Mouse (Mus musculus): ENCODE data around the gene Atxn1l. TPM values are rescaled to one million over a fixed set of nuclear protein-coding genes. Genes with fewer than 3 reads are reported as not detected.

The Atxn1l gene
- polyA plus RNA-seq (2015; fragmentation: Nextera tagmentation; extraction: Ambion mirVana) = 2.8 and 3.3 TPM in 2 replicates

GRCm38 (mm10) chr8:109737237-109738048 is at the start of gene Atxn1l:
Gene Atxn1l (minus strand): TSS chr8:109737739.

DNA sequence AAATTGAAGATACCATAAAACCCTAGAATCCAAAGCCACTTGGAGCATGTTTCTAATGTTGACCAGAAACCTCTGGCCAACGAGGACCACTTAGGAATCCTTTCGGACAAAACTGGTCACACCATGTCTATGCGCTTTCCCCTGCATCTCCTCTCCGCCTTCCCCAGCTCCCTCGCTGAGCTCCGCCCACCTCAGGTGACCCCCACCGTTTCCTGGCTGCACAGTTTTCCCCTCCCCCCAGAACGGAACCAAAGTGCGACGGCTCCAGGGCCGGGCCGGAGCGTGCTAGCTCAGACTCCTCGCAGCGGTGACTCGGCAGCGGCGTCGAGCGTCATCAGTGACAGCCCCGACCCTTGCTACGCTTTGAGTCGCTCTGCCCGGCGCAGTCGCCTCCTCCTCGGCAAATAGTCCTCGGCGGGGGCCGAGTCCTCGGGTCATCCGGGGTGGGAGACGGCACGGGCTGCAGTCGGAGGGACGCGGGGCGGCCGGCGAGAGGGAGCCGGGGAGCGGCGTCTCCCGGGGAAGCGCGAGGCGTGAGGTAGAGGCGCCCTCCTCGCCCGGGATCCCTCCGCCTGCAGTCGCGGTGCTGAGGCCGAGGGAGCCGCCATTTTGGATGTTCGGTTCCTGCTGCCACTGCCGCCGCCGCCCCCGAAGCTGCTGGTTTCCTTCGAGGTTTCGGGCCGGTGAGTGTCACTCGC is 40.9 kb upstream of the Atxn1l start, which contains the start of gene Ap1g1:
TSS of gene Ap1g1 (plus strand) at position 275 of the 698 bp plus-strand sequence.

GRCm38 (mm10) chr8:109705320-109706075 is 32.0 kb downstream of the Atxn1l start, which contains the start of gene Zfp821:
Gene Zfp821 (plus strand): TSS chr8:109705546.

DNA sequence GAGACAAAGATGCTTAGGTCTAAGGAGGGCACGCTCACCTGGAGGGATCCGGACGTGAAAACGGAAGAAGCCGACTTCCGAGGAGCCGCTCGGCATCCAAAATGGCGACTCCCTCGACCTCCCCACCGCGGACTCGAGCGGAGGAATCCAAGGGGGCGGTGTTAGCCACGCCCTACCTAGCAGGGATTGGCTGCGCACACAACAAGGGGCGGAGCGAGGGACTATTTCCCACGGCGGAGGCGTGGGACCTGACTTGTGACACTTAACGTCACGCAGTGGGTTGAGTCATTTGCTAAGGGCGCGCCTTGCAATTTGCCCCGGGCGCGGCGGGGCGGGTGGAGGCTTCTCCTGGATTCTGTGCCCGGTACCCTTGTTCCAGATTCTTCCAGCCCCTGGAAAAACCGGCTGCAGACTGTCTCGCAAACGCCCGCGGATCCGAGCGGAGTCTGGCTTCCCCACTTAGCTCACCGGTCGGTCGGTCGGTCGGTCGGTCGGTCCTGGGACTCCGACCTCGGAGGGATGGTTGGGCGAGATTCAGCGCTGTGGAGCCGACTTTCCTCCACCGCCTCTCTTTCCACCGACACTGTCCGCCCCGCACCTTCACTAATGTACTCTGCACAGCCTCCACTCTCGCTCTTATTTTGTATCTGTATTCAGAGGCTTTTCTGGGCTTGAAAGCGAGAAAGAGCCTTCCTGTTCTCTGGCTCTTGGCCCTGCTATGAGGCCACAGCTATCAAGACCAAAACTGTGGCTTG is 44.2 kb downstream of the Atxn1l start, which contains the start of gene Ist1:
TSS of gene Ist1 (minus strand) at position 115 of the 755 bp plus-strand sequence.

Other genes starting within 250 kb of the Atxn1l start
- 0.05 TPM in 1 of 2 replicates, not detected in the other for gene Pmfbp1, start 243.7 kb downstream of the Atxn1l start, polyA plus RNA-seq (2015; fragmentation: Nextera tagmentation; extraction: Ambion mirVana)
- gene Dhx38, start 171.9 kb downstream of the Atxn1l start, polyA plus RNA-seq (2015; fragmentation: Nextera tagmentation; extraction: Ambion mirVana) = 12.2 and 13.1 TPM in 2 replicates
- 14.8 and 16.3 TPM in 2 replicates for gene Txnl4b, start 171.8 kb downstream of the Atxn1l start, polyA plus RNA-seq (2015; fragmentation: Nextera tagmentation; extraction: Ambion mirVana)
- 119 and 151 TPM in 2 replicates for gene Hp, start 158.6 kb downstream of the Atxn1l start, polyA plus RNA-seq (2015; fragmentation: Nextera tagmentation; extraction: Ambion mirVana)
- 22.0 and 23.6 TPM in 2 replicates for gene Dhodh, start 129.1 kb downstream of the Atxn1l start, polyA plus RNA-seq (2015; fragmentation: Nextera tagmentation; extraction: Ambion mirVana)
- 0.62 and 0.82 TPM in 2 replicates for gene Pkd1l3, start 123.2 kb downstream of the Atxn1l start, polyA plus RNA-seq (2015; fragmentation: Nextera tagmentation; extraction: Ambion mirVana)
- gene Ist1, start 44.5 kb downstream of the Atxn1l start, polyA plus RNA-seq (2015; fragmentation: Nextera tagmentation; extraction: Ambion mirVana) = 52.7 and 60.5 TPM in 2 replicates
- 9.2 and 10.5 TPM in 2 replicates for gene Zfp821, start 32.2 kb downstream of the Atxn1l start, polyA plus RNA-seq (2015; fragmentation: Nextera tagmentation; extraction: Ambion mirVana)
- gene Ap1g1, start 40.8 kb upstream of the Atxn1l start, polyA plus RNA-seq (2015; fragmentation: Nextera tagmentation; extraction: Ambion mirVana) = 15.9 and 17.2 TPM in 2 replicates
- gene Phlpp2, start 130.8 kb upstream of the Atxn1l start, polyA plus RNA-seq (2015; fragmentation: Nextera tagmentation; extraction: Ambion mirVana) = 3.7 and 4.3 TPM in 2 replicates
- 0.13 and 0.24 TPM in 2 replicates for gene Marveld3, start 224.5 kb upstream of the Atxn1l start, polyA plus RNA-seq (2015; fragmentation: Nextera tagmentation; extraction: Ambion mirVana)